Comparison of ENCODE assay signal across 27 mouse cellular contexts in genomic region chr3:54020196-54020595, GRCm38 (mm10).
DNase-seq lines count a peak whose midpoint lies in the region; ATAC-seq lines count a peak whose summit lies in the region.
"Had no signal": no experiment of that assay in that cellular context is flagged by ENCODE, and none has a peak within 500 bp of the region (broad histone marks: within the 10 kb centered on the region; RNA-seq: fewer than 3 reads in every experiment).

No protein-coding gene starts in this region.

- 0 out of 2 replicates have a peak overlapping the region, but pooled peaks have one; percentile 13 for H3K27ac ChIP-seq in midbrain, embryonic 10.5 days (replicated peaks)
- no peak overlapping the region for H3K27ac ChIP-seq in midbrain, embryonic 16.5 days (ENCODE audit: low read length)
- H3K27ac ChIP-seq: embryonic facial prominence, embryonic 12.5 days; forebrain, embryonic 12.5 days; heart, adult 2 months; hindbrain, embryonic 13.5 days; limb, embryonic 13.5 days; liver, embryonic 14.5 days had no signal

- H3K4me1 ChIP-seq in midbrain, embryonic 10.5 days, result peaks cover 43% of the 10 kb centered on the region
- peaks cover 4% of the 10 kb centered on the region; the same call in 1 of the 2 replicates for H3K4me1 ChIP-seq in midbrain, embryonic 16.5 days (ENCODE audit: control insufficient read depth, insufficient read depth, low read length)
- H3K4me1 ChIP-seq: embryonic facial prominence, embryonic 12.5 days; limb, embryonic 13.5 days had no signal

- H3K9ac ChIP-seq in midbrain, embryonic 16.5 days (ENCODE audit: low read depth, low read length), result no peak overlapping the region
- H3K9ac ChIP-seq: embryonic facial prominence, embryonic 12.5 days; forebrain, embryonic 12.5 days; hindbrain, embryonic 13.5 days; limb, embryonic 13.5 days; liver, embryonic 14.5 days had no signal

- H3K36me3 ChIP-seq in midbrain, embryonic 10.5 days, result no peaks in the 10 kb centered on the region
- no peaks in the 10 kb centered on the region for H3K36me3 ChIP-seq in midbrain, embryonic 16.5 days (ENCODE audit: control insufficient read depth, insufficient read depth, low read length)
- H3K36me3 ChIP-seq: embryonic facial prominence, embryonic 12.5 days; forebrain, embryonic 12.5 days; G1E; hindbrain, embryonic 13.5 days; limb, embryonic 13.5 days had no signal

- no peak overlapping the region for H3K4me2 ChIP-seq in midbrain, embryonic 16.5 days (ENCODE audit: low read length)
- H3K4me2 ChIP-seq: embryonic facial prominence, embryonic 12.5 days; forebrain, embryonic 12.5 days; hindbrain, embryonic 13.5 days; limb, embryonic 13.5 days had no signal

- no peaks in the 10 kb centered on the region for H3K9me3 ChIP-seq in midbrain, embryonic 10.5 days (replicated peaks)
- H3K9me3 ChIP-seq in midbrain, embryonic 16.5 days (replicated peaks; ENCODE audit: control insufficient read depth, low read length, poor library complexity, severe bottlenecking), result no peaks in the 10 kb centered on the region
- H3K9me3 ChIP-seq: embryonic facial prominence, embryonic 12.5 days; forebrain, embryonic 12.5 days; hindbrain, embryonic 13.5 days; limb, embryonic 13.5 days had no signal

- peaks cover 55% of the 10 kb centered on the region for H3K27me3 ChIP-seq in midbrain, embryonic 10.5 days (ENCODE audit: low read depth, poor library complexity, severe bottlenecking)
- H3K27me3 ChIP-seq in midbrain, embryonic 16.5 days (ENCODE audit: control insufficient read depth, insufficient read depth, low read depth, low read length), result no peaks in the 10 kb centered on the region
- H3K27me3 ChIP-seq: CH12.LX; embryonic facial prominence, embryonic 12.5 days; hindbrain, embryonic 13.5 days; limb, embryonic 13.5 days had no signal

- DNase-seq in gastrocnemius, adult 18-20 months (ENCODE audit: low spot score), result peak; percentile 9
- no peak for DNase-seq in gastrocnemius, postnatal 4 days (ENCODE audit: low spot score in 2 of 2)
- DNase-seq in midbrain, embryonic 10.5 days (ENCODE audit: low spot score), result no peak
- DNase-seq in adrenal gland, postnatal 14 days, result peak; percentile 24
- peak; percentile 52 for DNase-seq in fat pad, adult 2 months (ENCODE audit: extremely low read depth, low read depth, low spot score)
- DNase-seq in left cerebral cortex, postnatal 36 days (ENCODE audit: low spot score in 2 of 2), result no peak
- no peak for DNase-seq in thymus, postnatal 14 days
- DNase-seq: B cell, adult 2 months; cerebellum, adult 2 months; cerebellum, postnatal 25 days; gastrocnemius, postnatal 14 days; heart, adult 2 months; heart, postnatal 36 days; kidney, adult 8-10 months; kidney, postnatal 25 days; layer of hippocampus, postnatal 36 days; lung, postnatal 10 days; right cerebral cortex, postnatal 25 days had no signal

- ATAC-seq in midbrain, embryonic 16.5 days, result no peak
- ATAC-seq: Patski had no signal

- WGBS in midbrain, embryonic 10.5 days, result 26% methylated on average over 4 of the region's 4 CpGs
- WGBS in midbrain, embryonic 16.5 days, result 16% methylated on average over 4 of the region's 4 CpGs

- no peak overlapping the region for H3K4me3 ChIP-seq in midbrain, embryonic 10.5 days
- H3K4me3 ChIP-seq in midbrain, embryonic 16.5 days (ENCODE audit: low read depth, low read length), result no peak overlapping the region
- H3K4me3 ChIP-seq: embryonic facial prominence, embryonic 12.5 days; forebrain, embryonic 12.5 days; heart, adult 2 months; hindbrain, embryonic 13.5 days; limb, embryonic 13.5 days had no signal

- intact Hi-C loops in left cerebral cortex, postnatal 36 days (cut with DNase I), result no loop called here

Comparison
In these comparisons a context has a peak if more than half of its experiments do, and no peak if none do; other contexts are left out.
1. DNase-seq: peak in gastrocnemius, adult 18-20 months (single experiment), adrenal gland, postnatal 14 days (single experiment) and fat pad, adult 2 months (single experiment); none in gastrocnemius, postnatal 4 days (0 of 2), midbrain, embryonic 10.5 days (single experiment), left cerebral cortex, postnatal 36 days (0 of 2) and thymus, postnatal 14 days (single experiment).